Mouse (Mus musculus) CH12.LX (cell line): ENCODE measurements around the gene Rnf213. TPM values are rescaled to one million over a fixed set of nuclear protein-coding genes. Genes with fewer than 3 reads are reported as not detected.

Source experiments
- DNase-seq: peaks from one replicate; pipeline ENCODE4 v3.0.0-alpha.2; 2013; ENCODE audit errors: extremely low read depth
- H3K27ac ChIP-seq: 2 replicates; pipeline ENCODE4 v1.5.1; 2012; ENCODE audit warnings: low read depth, mild to moderate bottlenecking, control low read depth, moderate library complexity; ENCODE audit not compliant: insufficient read depth
- H3K27me3 ChIP-seq: replicated peaks from 2 replicates; pipeline ENCODE3; 2012; ENCODE audit warnings: inconsistent platforms
- H3K36me3 ChIP-seq, 2 experiments: replicated peaks in 1 of 2; 2 replicates each; pipeline versions ENCODE3 to v1.6.1; 2012; ENCODE audit warnings: inconsistent platforms in 1 of 2, low read length in 1 of 2, mild to moderate bottlenecking in 1 of 2, mixed read lengths in 1 of 2, moderate library complexity in 1 of 2; ENCODE audit not compliant: control insufficient read depth in 1 of 2, insufficient read depth in 1 of 2
- H3K4me1 ChIP-seq, 2 experiments: 2 replicates each; pipeline ENCODE4 v1.6.1; 2012; ENCODE audit warnings: inconsistent platforms in 1 of 2, moderate library complexity in 1 of 2; ENCODE audit not compliant: insufficient read depth in 2 of 2, control insufficient read depth in 1 of 2
- H3K4me2 ChIP-seq: 2 replicates; pipeline ENCODE4 v1.6.1; 2012; ENCODE audit warnings: low read depth, mild to moderate bottlenecking, control low read depth; ENCODE audit not compliant: poor library complexity, insufficient read depth, severe bottlenecking
- H3K4me3 ChIP-seq, 3 experiments: fragments of 150-350 bp in 1 of 3; sonication (generic) in 1 of 3; replicated peaks in 1 of 3; 2 replicates each; pipeline versions ENCODE3 to v1.5.1; 2011 to 2012; ENCODE audit warnings: low read depth in 2 of 3, low read length in 2 of 3, mild to moderate bottlenecking in 2 of 3, moderate library complexity in 2 of 3, control low read depth in 1 of 3, improper control_type of control experiment in 1 of 3, inconsistent platforms in 1 of 3, mixed read lengths in 1 of 3; ENCODE audit not compliant: poor library complexity in 1 of 3
- H3K79me2 ChIP-seq: replicated peaks from 2 replicates; pipeline ENCODE4 v1.6.1; 2012; ENCODE audit warnings: mild to moderate bottlenecking, moderate library complexity; ENCODE audit not compliant: control insufficient read depth, poor library complexity, insufficient read depth, severe bottlenecking; ENCODE audit errors: extremely low read depth
- H3K9ac ChIP-seq: 2 replicates; pipeline ENCODE4 v1.6.1; 2012; ENCODE audit warnings: low read depth, mild to moderate bottlenecking, control low read depth, moderate library complexity; ENCODE audit not compliant: insufficient read depth
- H3K9me3 ChIP-seq: replicated peaks from 2 replicates; pipeline ENCODE3; 2012; ENCODE audit warnings: low read length, inconsistent platforms, mixed read lengths
- BHLHE40 ChIP-seq: IDR thresholded peaks from 2 replicates; pipeline ENCODE4 v1.6.1; 2011; ENCODE audit warnings: mild to moderate bottlenecking, low read depth, low read length, improper control_type of control experiment
- CHD1 ChIP-seq: IDR thresholded peaks from 2 replicates; pipeline ENCODE4 v1.6.1; 2012; ENCODE audit warnings: low read depth, low read length, improper control_type of control experiment, inconsistent platforms
- CHD2 ChIP-seq: IDR thresholded peaks from 2 replicates; pipeline ENCODE4 v1.6.1; 2011; ENCODE audit warnings: low read length, improper control_type of control experiment
- E2F4 ChIP-seq: IDR thresholded peaks from 2 replicates; pipeline ENCODE4 v1.6.1; 2011; ENCODE audit warnings: low read depth, low read length, improper control_type of control experiment; ENCODE audit not compliant: insufficient replicate concordance
- ELF1 ChIP-seq: IDR thresholded peaks from 2 replicates; pipeline ENCODE4 v1.6.1; 2014; ENCODE audit warnings: low read depth, mild to moderate bottlenecking, inconsistent platforms, low read length, improper control_type of control experiment
- EP300 ChIP-seq: IDR thresholded peaks from 2 replicates; pipeline ENCODE4 v1.6.1; 2011; ENCODE audit warnings: low read length, improper control_type of control experiment
- MAFK ChIP-seq: IDR thresholded peaks from 2 replicates; pipeline ENCODE4 v1.6.1; 2011; ENCODE audit warnings: low read length, improper control_type of control experiment; ENCODE audit not compliant: insufficient replicate concordance
- MAX ChIP-seq: IDR thresholded peaks from 2 replicates; pipeline ENCODE4 v1.6.1; 2011; ENCODE audit warnings: low read length, improper control_type of control experiment
- MXI1 ChIP-seq: IDR thresholded peaks from 2 replicates; pipeline ENCODE4 v1.6.1; 2011; ENCODE audit warnings: mild to moderate bottlenecking, low read depth, low read length, improper control_type of control experiment
- NRF1 ChIP-seq: IDR thresholded peaks from 2 replicates; pipeline ENCODE4 v1.6.1; 2014; ENCODE audit warnings: low read depth, mild to moderate bottlenecking, inconsistent platforms, low read length, improper control_type of control experiment, moderate library complexity
- POLR2AphosphoS2 ChIP-seq: IDR thresholded peaks from 2 replicates; pipeline ENCODE4 v1.6.1; 2011; ENCODE audit warnings: low read depth, low read length, improper control_type of control experiment
- RAD21 ChIP-seq: IDR thresholded peaks from 2 replicates; pipeline ENCODE4 v1.6.1; 2011; ENCODE audit warnings: low read depth, mild to moderate bottlenecking, low read length, improper control_type of control experiment, moderate library complexity
- RCOR1 ChIP-seq: conservative IDR thresholded peaks from 2 replicates; pipeline ENCODE4 v1.6.1; 2012; ENCODE audit warnings: low read depth, mild to moderate bottlenecking, inconsistent platforms, low read length, improper control_type of control experiment
- SIN3A ChIP-seq: IDR thresholded peaks from 2 replicates; pipeline ENCODE4 v1.6.1; 2012; ENCODE audit warnings: low read length, improper control_type of control experiment, inconsistent platforms
- SMC3 ChIP-seq: IDR thresholded peaks from 2 replicates; pipeline ENCODE4 v1.6.1; 2011; ENCODE audit warnings: low read depth, low read length, improper control_type of control experiment
- TBP ChIP-seq: conservative IDR thresholded peaks from 2 replicates; pipeline ENCODE4 v1.6.1; 2011; ENCODE audit warnings: low read depth, low read length, improper control_type of control experiment
- UBTF ChIP-seq: IDR thresholded peaks from 2 replicates; pipeline ENCODE4 v1.6.1; 2012; ENCODE audit warnings: low read depth, mild to moderate bottlenecking, inconsistent platforms, low read length, improper control_type of control experiment, moderate library complexity
- USF1 ChIP-seq: IDR thresholded peaks from 2 replicates; pipeline ENCODE4 v1.6.1; 2014; ENCODE audit warnings: low read depth, mild to moderate bottlenecking, inconsistent platforms, low read length, improper control_type of control experiment
- USF2 ChIP-seq: conservative IDR thresholded peaks from 2 replicates; pipeline ENCODE4 v1.6.1; 2011; ENCODE audit warnings: low read depth, low read length, improper control_type of control experiment
- ZKSCAN1 ChIP-seq: IDR thresholded peaks from 2 replicates; pipeline ENCODE4 v1.6.1; 2012; ENCODE audit warnings: low read depth, inconsistent platforms, low read length, improper control_type of control experiment, borderline replicate concordance
- ZNF384 ChIP-seq: IDR thresholded peaks from 2 replicates; pipeline ENCODE4 v1.6.1; 2012; ENCODE audit warnings: low read depth, low read length, improper control_type of control experiment, inconsistent platforms
- dilution Hi-C: fragments of 300-500 bp; cut with MboI; formaldehyde crosslinking; loops from 2 replicates; pipeline ENCODE4 v1.14.3; 2020; ENCODE audit warnings: low sequenced_read_pairs; ENCODE audit not compliant: extremely low pct_unique_long_range_greater_than_20kb, extremely low pct_ligation_motif_present
- in situ Hi-C: fragments of 300-500 bp; cut with MboI; formaldehyde crosslinking; loops from 3 replicates; pipeline ENCODE4 v1.14.3; 2019; ENCODE audit warnings: low sequenced_read_pairs, low pct_ligation_motif_present, low pct_unique_long_range_greater_than_20kb, mixed read lengths
- polyA plus RNA-seq: library from polyadenylated mRNA; unstranded; fragments of >175 nt; gene quantifications from 2 replicates; pipeline ENCODE4 v1.2.1, GENCODE M21; 2012; ENCODE audit warnings: low read depth; ENCODE audit not compliant: insufficient read length
- total RNA-seq, 2 experiments: library from RNA; depleted of rRNA; stranded (reverse); fragments of 300-350 nt in 1 of 2; fragments of >200 nt in 1 of 2; gene quantifications; 2 replicates each; pipeline ENCODE4 v1.2.3; 2012 to 2014

The Rnf213 gene
- total and polyA plus RNA-seq, 3 experiments, result 4.2 to 23.2 (median 11.2) TPM

- H3K27me3 ChIP-seq, result peaks cover 85% of the 10 kb centered on the region
- dilution Hi-C loops, result no loop called here
Observed at GRCm38 (mm10) chr11:119522779-119523178, 129.9 kb downstream of the Rnf213 start.

DNA sequence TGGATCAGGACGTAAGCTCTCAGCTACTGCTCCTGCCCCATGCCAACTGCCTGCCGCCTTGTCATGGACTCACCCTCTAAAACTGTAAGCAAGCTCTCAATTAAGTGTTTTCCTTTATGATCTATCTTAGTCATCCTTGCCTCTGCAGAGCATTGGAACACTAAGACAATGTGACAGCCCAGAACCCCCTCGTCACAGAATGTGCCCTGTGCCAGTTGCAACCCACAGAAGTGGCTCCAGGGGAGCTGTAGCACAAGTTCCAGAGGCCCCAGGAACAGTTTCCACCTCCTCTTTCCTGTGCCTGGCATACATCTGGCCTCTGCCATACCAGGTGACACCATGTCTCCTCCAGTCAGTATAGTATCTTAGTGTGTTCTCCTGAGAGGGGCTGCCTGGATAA is 130.5 kb downstream of the Rnf213 start:
- no peak overlapping the region for H3K27ac ChIP-seq
- no peak overlapping the region for H3K4me3 ChIP-seq
- in situ Hi-C loops, result no loop called here
- peaks cover 85% of the 10 kb centered on the region for H3K27me3 ChIP-seq
- TF ChIP-seq MXI1, result no peak
- TF ChIP-seq NRF1, result no peak
- TF ChIP-seq POLR2AphosphoS2, result no peak
- no peak for TF ChIP-seq SMC3
- TF ChIP-seq TBP, result no peak
- TF ChIP-seq RCOR1, result no peak
- no peak for TF ChIP-seq EP300
- no peak for TF ChIP-seq ZNF384
- no peak for TF ChIP-seq USF2
- no peak for TF ChIP-seq E2F4
- dilution Hi-C loops, result no loop called here
- no peak overlapping the region for H3K4me2 ChIP-seq
- no peaks in the 10 kb centered on the region for H3K36me3 ChIP-seq
- H3K9me3 ChIP-seq, result peaks cover 3% of the 10 kb centered on the region
- H3K4me1 ChIP-seq, result peaks cover 8 to 9% of the 10 kb centered on the region in 2 experiments
- no peaks in the 10 kb centered on the region for H3K79me2 ChIP-seq
- H3K9ac ChIP-seq, result no peak overlapping the region
- no peak for DNase-seq

More at GRCm38 (mm10) chr11:119522779-119523178, 129.9 kb downstream of the Rnf213 start:
- Histone ChIP-seq H3K27ac (no peak overlapping the region), H3K79me2 (no peaks in the 10 kb centered on the region), H3K9ac (no peak overlapping the region), H3K9me3 (peaks cover 3% of the 10 kb centered on the region), H3K36me3 (no peaks in the 10 kb centered on the region), H3K4me3 (no peak overlapping the region), H3K4me1 (peaks cover 8 to 9% of the 10 kb centered on the region in 2 experiments), H3K4me2 (no peak overlapping the region)
- in situ Hi-C loops, result no loop called here
- DNase-seq, result no peak
- TF ChIP-seq USF1 (no peak), SIN3A (no peak), UBTF (no peak), RAD21 (no peak), MAFK (no peak), MAX (no peak), BHLHE40 (no peak), ZKSCAN1 (no peak), ELF1 (no peak), CHD2 (no peak), RCOR1 (no peak), CHD1 (no peak)
